Mouse (Mus musculus): Measurements from ENCODE around the gene Vamp5. TPM values are rescaled to one million over a fixed set of nuclear protein-coding genes. Genes with fewer than 3 reads are reported as not detected.

Vamp5 gene
- 1.0 and 1.2 TPM in 2 replicates for total RNA-seq (2012; rRNA removed)

GRCm38 (mm10) chr6:72380131-72380770 lies at the start of gene Vamp5:
Vamp5 (minus strand) TSS chr6:72380468.
- Histone ChIP-seq H3K9me3 (ENCODE audit: control insufficient read depth, insufficient read depth, low read depth, low read length) (no peaks in the 10 kb centered on the region), H3K27ac (ENCODE audit: insufficient read depth, low read depth, low read length, poor library complexity, severe bottlenecking) (no peak within 1 kb of the TSS), H3K4me3 (ENCODE audit: insufficient read depth in 1 of 2, low read depth in 1 of 2, low read length in 2 of 2, poor library complexity in 1 of 2, severe bottlenecking in 1 of 2) (peak within 1 kb of the TSS; percentile 53 to 84), H3K9ac (ENCODE audit: insufficient read depth, low read depth, low read length, poor library complexity, severe bottlenecking) (peak within 1 kb of the TSS; percentile 33; the same call in 1 of the 2 replicates), H3K4me1 (ENCODE audit: control insufficient read depth in 2 of 2, insufficient read depth in 2 of 2, low read length in 2 of 2, poor library complexity in 1 of 2) (no peaks in the 10 kb centered on the region), H3K36me3 (ENCODE audit: control insufficient read depth, insufficient read depth, low read length, poor library complexity, severe bottlenecking) (no peaks in the 10 kb centered on the region)
- no peak for TF ChIP-seq MAFK (IDR thresholded peaks at IDR 0.05; ENCODE audit: insufficient read depth, low read depth, low read length)
- in situ Hi-C loops (cut with MboI; ENCODE audit: low sequenced_read_pairs in 2 of 2, unreplicated experiment in 2 of 2), result no loop called here
- no peak for DNase-seq (ENCODE audit: low read depth, low spot score)

GRCm38 (mm10) chr6:72429061-72429842 lies 49.0 kb upstream of the Vamp5 start:
- Histone ChIP-seq H3K4me3 (ENCODE audit: insufficient read depth in 1 of 2, low read depth in 1 of 2, low read length in 2 of 2, poor library complexity in 1 of 2, severe bottlenecking in 1 of 2) (no peak overlapping the region), H3K36me3 (ENCODE audit: control insufficient read depth, insufficient read depth, low read length, poor library complexity, severe bottlenecking) (peaks cover 7% of the 10 kb centered on the region), H3K9me3 (ENCODE audit: control insufficient read depth, insufficient read depth, low read depth, low read length) (no peaks in the 10 kb centered on the region), H3K9ac (ENCODE audit: insufficient read depth, low read depth, low read length, poor library complexity, severe bottlenecking) (no peak overlapping the region), H3K27ac (ENCODE audit: insufficient read depth, low read depth, low read length, poor library complexity, severe bottlenecking) (no peak overlapping the region), H3K4me1 (ENCODE audit: control insufficient read depth in 2 of 2, insufficient read depth in 2 of 2, low read length in 2 of 2, poor library complexity in 1 of 2) (no peaks in the 10 kb centered on the region)
- TF ChIP-seq ZC3H11A (IDR thresholded peaks at IDR 0.05; ENCODE audit: borderline replicate concordance, low read depth, low read length) (no peak), HCFC1 (IDR thresholded peaks at IDR 0.05; ENCODE audit: borderline replicate concordance, insufficient read depth, low read length) (no peak), MAFK (IDR thresholded peaks at IDR 0.05; ENCODE audit: insufficient read depth, low read depth, low read length) (no peak), CHD2 (IDR thresholded peaks at IDR 0.05; ENCODE audit: low read depth, low read length) (no peak), ZNF384 (IDR thresholded peaks at IDR 0.05; ENCODE audit: low read depth, low read length) (no peak)
- no peak for DNase-seq (ENCODE audit: low read depth, low spot score)
- in situ Hi-C loops (cut with MboI; ENCODE audit: low sequenced_read_pairs in 2 of 2, unreplicated experiment in 2 of 2), result loop anchor here (5.0 kb wide), 1 partner anchor 108 kb away; no protein-coding TSS in a partner anchor

DNA sequence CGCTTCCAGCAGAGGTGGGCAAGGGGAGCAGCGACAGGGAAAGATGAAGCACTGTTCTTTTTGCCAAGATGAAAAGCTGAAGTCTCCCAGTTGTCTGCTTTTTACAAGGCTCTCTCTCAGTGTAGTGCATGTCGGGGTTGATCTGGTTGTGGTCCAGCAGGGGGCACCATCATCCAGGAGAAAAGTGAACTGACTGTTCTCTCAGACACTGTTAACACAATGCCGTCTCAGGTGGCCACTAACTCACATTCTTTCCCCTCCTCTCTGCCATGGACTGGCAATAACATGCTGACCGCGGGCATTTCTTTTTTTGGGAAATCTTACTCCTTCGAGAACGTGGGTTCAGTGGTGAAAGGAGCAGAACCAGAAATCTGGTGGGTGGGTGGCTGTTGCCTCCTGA lies 47.8 kb upstream of the Vamp5 start:
- Histone ChIP-seq H3K27ac (ENCODE audit: insufficient read depth, low read depth, low read length, poor library complexity, severe bottlenecking) (no peak overlapping the region), H3K9ac (ENCODE audit: insufficient read depth, low read depth, low read length, poor library complexity, severe bottlenecking) (no peak overlapping the region), H3K4me1 (ENCODE audit: control insufficient read depth in 2 of 2, insufficient read depth in 2 of 2, low read length in 2 of 2, poor library complexity in 1 of 2) (no peaks in the 10 kb centered on the region), H3K9me3 (ENCODE audit: control insufficient read depth, insufficient read depth, low read depth, low read length) (no peaks in the 10 kb centered on the region), H3K36me3 (ENCODE audit: control insufficient read depth, insufficient read depth, low read length, poor library complexity, severe bottlenecking) (peaks cover 12% of the 10 kb centered on the region), H3K4me3 (ENCODE audit: insufficient read depth in 1 of 2, low read depth in 1 of 2, low read length in 2 of 2, poor library complexity in 1 of 2, severe bottlenecking in 1 of 2) (no peak overlapping the region)
- in situ Hi-C loops (cut with MboI; ENCODE audit: low sequenced_read_pairs in 2 of 2, unreplicated experiment in 2 of 2), result loop anchor here (5.0 kb wide), 1 partner anchor 109 kb away; no protein-coding TSS in a partner anchor
- DNase-seq (ENCODE audit: low read depth, low spot score), result peak; percentile 72
- TF ChIP-seq HCFC1 (IDR thresholded peaks at IDR 0.05; ENCODE audit: borderline replicate concordance, insufficient read depth, low read length) (no peak), MAFK (IDR thresholded peaks at IDR 0.05; ENCODE audit: insufficient read depth, low read depth, low read length) (no peak), CHD2 (IDR thresholded peaks at IDR 0.05; ENCODE audit: low read depth, low read length) (no peak), ZNF384 (IDR thresholded peaks at IDR 0.05; ENCODE audit: low read depth, low read length) (no peak), ZC3H11A (IDR thresholded peaks at IDR 0.05; ENCODE audit: borderline replicate concordance, low read depth, low read length) (no peak; the same call in none of the 2 replicates)

DNA sequence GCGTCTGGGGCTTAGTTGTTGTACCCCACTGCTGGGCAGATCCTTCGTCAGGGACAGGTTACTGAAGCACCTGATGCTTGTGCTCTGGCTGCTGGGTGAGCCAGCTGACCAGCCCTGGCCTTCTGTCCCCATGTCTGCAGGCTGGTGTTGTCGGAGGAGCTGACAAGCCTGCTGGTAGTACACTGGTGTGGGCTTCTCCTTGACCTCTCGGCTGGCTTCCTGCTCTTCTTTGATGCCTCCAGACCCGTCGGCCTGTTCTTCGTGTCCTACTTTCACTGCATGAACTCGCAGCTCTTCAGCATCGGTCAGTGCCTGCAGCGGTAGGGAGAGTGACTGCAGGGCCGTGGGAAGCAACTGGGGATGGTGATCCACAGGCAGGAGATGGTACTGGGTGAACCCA lies 45.4 kb upstream of the Vamp5 start:
- H3K4me3 ChIP-seq (ENCODE audit: insufficient read depth in 1 of 2, low read depth in 1 of 2, low read length in 2 of 2, poor library complexity in 1 of 2, severe bottlenecking in 1 of 2), result no peak overlapping the region
- H3K27ac ChIP-seq (ENCODE audit: insufficient read depth, low read depth, low read length, poor library complexity, severe bottlenecking), result no peak overlapping the region
- TF ChIP-seq CHD2 (IDR thresholded peaks at IDR 0.05; ENCODE audit: low read depth, low read length) (no peak), MAFK (IDR thresholded peaks at IDR 0.05; ENCODE audit: insufficient read depth, low read depth, low read length) (no peak), ZNF384 (IDR thresholded peaks at IDR 0.05; ENCODE audit: low read depth, low read length) (no peak), HCFC1 (IDR thresholded peaks at IDR 0.05; ENCODE audit: borderline replicate concordance, insufficient read depth, low read length) (no peak), ZC3H11A (IDR thresholded peaks at IDR 0.05; ENCODE audit: borderline replicate concordance, low read depth, low read length) (no peak)
- H3K4me1 ChIP-seq (ENCODE audit: control insufficient read depth in 2 of 2, insufficient read depth in 2 of 2, low read length in 2 of 2, poor library complexity in 1 of 2), result no peaks in the 10 kb centered on the region
- H3K9ac ChIP-seq (ENCODE audit: insufficient read depth, low read depth, low read length, poor library complexity, severe bottlenecking), result no peak overlapping the region
- in situ Hi-C loops (cut with MboI; ENCODE audit: low sequenced_read_pairs in 2 of 2, unreplicated experiment in 2 of 2), result loop anchor here (5.0 kb wide), 1 partner anchor 112 kb away; no protein-coding TSS in a partner anchor
- DNase-seq (ENCODE audit: low read depth, low spot score), result no peak
- peaks cover 12% of the 10 kb centered on the region for H3K36me3 ChIP-seq (ENCODE audit: control insufficient read depth, insufficient read depth, low read length, poor library complexity, severe bottlenecking)
- no peaks in the 10 kb centered on the region for H3K9me3 ChIP-seq (ENCODE audit: control insufficient read depth, insufficient read depth, low read depth, low read length)

All from ES-E14 (cell line).